8 mouse cellular contexts compared by ENCODE assay signal in genomic region chr4:133184898-133185665, GRCm38 (mm10). TPM values are rescaled to one million over a fixed set of nuclear protein-coding genes. Genes with fewer than 3 reads are reported as not detected.
DNase-seq lines count a peak whose midpoint lies in the region; ATAC-seq and TF ChIP-seq lines count a peak whose summit lies in the region.

No protein-coding gene starts in this region.

- H3K36me3 ChIP-seq in intestine, embryonic 15.5 days, result peaks cover 17% of the 10 kb centered on the region

- DNase-seq in left cerebral cortex, postnatal 4 days, result peak; percentile 63
- DNase-seq in left cerebral cortex, adult 2 months (ENCODE audit: extremely low spot score in 1 of 2, low spot score in 2 of 2), result no peak
- peak; percentile 88 for DNase-seq in adipocyte (ENCODE audit: low spot score)
- peak; percentile 98 for DNase-seq in heart, adult 11 months
- peak; percentile 63 for DNase-seq in lung, postnatal 14 days
- no peak for DNase-seq in right cerebral cortex, postnatal 36 days (ENCODE audit: low spot score in 2 of 2)

- 26% methylated on average over 15 of the region's 15 CpGs for WGBS in intestine, embryonic 15.5 days

- H3K4me2 ChIP-seq in intestine, embryonic 15.5 days (replicated peaks), result no peak overlapping the region

- no peak overlapping the region for H3K4me3 ChIP-seq in left cerebral cortex, adult 2 months
- no peak overlapping the region for H3K4me3 ChIP-seq in intestine, embryonic 15.5 days (replicated peaks)

- H3K27ac ChIP-seq in left cerebral cortex, adult 2 months, result no peak overlapping the region; the same call in 1 of the 2 replicates
- peak overlapping the region; percentile 78 for H3K27ac ChIP-seq in intestine, embryonic 15.5 days

- peak; percentile 79 for ATAC-seq in intestine, embryonic 15.5 days
- no peak for ATAC-seq in granulocyte monocyte progenitor cell, adult 5-6 weeks (replicated peaks; ENCODE audit: poor library complexity, severe bottlenecking)

- no peak overlapping the region for H3K9ac ChIP-seq in intestine, embryonic 15.5 days

- no peaks in the 10 kb centered on the region for H3K27me3 ChIP-seq in intestine, embryonic 15.5 days (replicated peaks)

- TF ChIP-seq CTCF in left cerebral cortex, adult 2 months (IDR thresholded peaks at IDR 0.05), result no peak

- no peaks in the 10 kb centered on the region for H3K9me3 ChIP-seq in intestine, embryonic 15.5 days

- peaks cover 22% of the 10 kb centered on the region for H3K4me1 ChIP-seq in intestine, embryonic 15.5 days (replicated peaks)

- intact Hi-C loops in left cerebral cortex, postnatal 4 days (cut with DNase I), result loop anchor here (2.0 kb wide), 1 partner anchor 48 kb away; no protein-coding TSS in a partner anchor
- intact Hi-C loops in left cerebral cortex, adult 2 months (cut with DNase I), result no loop called here

RNA-seq across cellular contexts. Expression of gene Cd164l2, which starts 26.8 kb away (rescaled TPM):
- 1 to 10 TPM in 1 of 2 experiments, under 1 TPM in 1; 0.72 to 1.8 TPM for total RNA-seq in left cerebral cortex, postnatal 4 days (2021)
- total RNA-seq in left cerebral cortex, adult 2 months (2021), result 1 to 10 TPM; 7.3 to 7.7 TPM
- polyA plus RNA-seq in intestine, embryonic 15.5 days (2015; fragmentation: Nextera tagmentation; extraction: Ambion mirVana), result 2.7 and 2.8 TPM in 2 replicates
- total RNA-seq in granulocyte monocyte progenitor cell, adult 5-6 weeks (2014; fragmentation: Nextera tagmentation), result not detected in 2 replicates
- total RNA-seq in granulocyte monocyte progenitor cell, adult 5-6 weeks (2017), result not detected in 2 replicates

RNA-seq across cellular contexts. Expression of gene Gpr3, which starts 27.3 kb away (rescaled TPM):
- total RNA-seq in left cerebral cortex, postnatal 4 days (2021), result 1 to 10 TPM; 2.0 to 2.1 TPM
- total RNA-seq in left cerebral cortex, adult 2 months (2021), result 10 to 100 TPM; 12.5 to 15.6 TPM
- polyA plus RNA-seq in intestine, embryonic 15.5 days (2015; fragmentation: Nextera tagmentation; extraction: Ambion mirVana), result 0.06 and 0.14 TPM in 2 replicates
- total RNA-seq in granulocyte monocyte progenitor cell, adult 5-6 weeks (2014; fragmentation: Nextera tagmentation), result not detected in 2 replicates
- total RNA-seq in granulocyte monocyte progenitor cell, adult 5-6 weeks (2017), result 0.36 TPM in 1 of 2 replicates, not detected in the other

RNA-seq across cellular contexts. Expression of gene Wasf2, which starts 54.8 kb away (rescaled TPM):
- total RNA-seq in left cerebral cortex, postnatal 4 days (2021), result 10 to 100 TPM; 34.0 to 35.7 TPM
- 10 to 100 TPM; 25.7 to 34.3 TPM for total RNA-seq in left cerebral cortex, adult 2 months (2021)
- 92.5 and 115 TPM in 2 replicates for polyA plus RNA-seq in intestine, embryonic 15.5 days (2015; fragmentation: Nextera tagmentation; extraction: Ambion mirVana)
- 109 and 147 TPM in 2 replicates for total RNA-seq in granulocyte monocyte progenitor cell, adult 5-6 weeks (2014; fragmentation: Nextera tagmentation)
- total RNA-seq in granulocyte monocyte progenitor cell, adult 5-6 weeks (2017), result 34.1 and 37.3 TPM in 2 replicates

RNA-seq across cellular contexts. Expression of gene Map3k6, which starts 55.5 kb away (rescaled TPM):
- 1 to 10 TPM; 3.0 to 3.3 TPM for total RNA-seq in left cerebral cortex, postnatal 4 days (2021)
- total RNA-seq in left cerebral cortex, adult 2 months (2021), result 10 to 100 TPM in 1 of 2 experiments, 1 to 10 TPM in 1; 5.3 to 10.6 TPM
- polyA plus RNA-seq in intestine, embryonic 15.5 days (2015; fragmentation: Nextera tagmentation; extraction: Ambion mirVana), result 3.0 and 3.2 TPM in 2 replicates
- total RNA-seq in granulocyte monocyte progenitor cell, adult 5-6 weeks (2014; fragmentation: Nextera tagmentation), result 0.19 and 2.0 TPM in 2 replicates
- total RNA-seq in granulocyte monocyte progenitor cell, adult 5-6 weeks (2017), result 3.7 and 4.1 TPM in 2 replicates

Comparison
In these comparisons a context has a peak if more than half of its experiments do, and no peak if none do; other contexts are left out.
1. DNase-seq: peak in left cerebral cortex, postnatal 4 days (single experiment), adipocyte (single experiment), heart, adult 11 months (single experiment) and lung, postnatal 14 days (single experiment); none in left cerebral cortex, adult 2 months (0 of 2) and right cerebral cortex, postnatal 36 days (0 of 2).
2. RNA of gene Gpr3, which starts 27.3 kb away (total RNA-seq): 12.5 to 15.6 TPM in left cerebral cortex, adult 2 months; 2.0 to 2.1 TPM in left cerebral cortex, postnatal 4 days and 0.36 TPM in granulocyte monocyte progenitor cell, adult 5-6 weeks; every median in the first group is over 4 times any median in the second.